Mouse (Mus musculus) T-cell, adult 2 months (primary cell): ENCODE results near the gene Bloc1s4.

Experiments used
- DNase-seq: peaks from one replicate; pipeline ENCODE4 v3.0.0; 2022; ENCODE audit warnings: low spot score

Gene Bloc1s4

GRCm38 (mm10) chr5:36717889-36718288, 30.6 kb downstream of the Bloc1s4 start:
- DNase-seq = no peak

DNA sequence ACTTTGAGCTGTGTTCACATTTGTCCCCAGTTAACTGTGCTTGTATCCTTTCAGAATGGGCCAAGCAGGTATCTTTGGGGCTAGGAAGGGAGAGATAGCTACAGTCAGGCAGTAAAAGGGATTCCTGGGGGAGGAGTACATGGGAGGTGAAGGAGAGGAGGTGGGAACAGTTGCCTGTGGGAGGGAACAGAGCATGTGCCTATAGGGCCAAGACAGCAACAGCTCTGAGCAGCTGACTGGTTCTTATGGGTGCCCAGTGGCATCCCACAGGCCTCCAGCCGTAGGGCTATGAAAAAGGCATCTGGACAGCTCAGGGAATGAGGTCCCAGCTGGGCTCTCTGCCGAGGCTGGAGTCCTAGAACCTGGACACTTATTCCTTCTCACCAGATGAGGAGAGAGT, 31.6 kb downstream of the Bloc1s4 start:
- no peak for DNase-seq

- no peak for DNase-seq
Observed at GRCm38 (mm10) chr5:36714832-36715231, 33.6 kb downstream of the Bloc1s4 start.

- DNase-seq = no peak
Observed at GRCm38 (mm10) chr5:36713693-36714092, 34.8 kb downstream of the Bloc1s4 start.

DNA sequence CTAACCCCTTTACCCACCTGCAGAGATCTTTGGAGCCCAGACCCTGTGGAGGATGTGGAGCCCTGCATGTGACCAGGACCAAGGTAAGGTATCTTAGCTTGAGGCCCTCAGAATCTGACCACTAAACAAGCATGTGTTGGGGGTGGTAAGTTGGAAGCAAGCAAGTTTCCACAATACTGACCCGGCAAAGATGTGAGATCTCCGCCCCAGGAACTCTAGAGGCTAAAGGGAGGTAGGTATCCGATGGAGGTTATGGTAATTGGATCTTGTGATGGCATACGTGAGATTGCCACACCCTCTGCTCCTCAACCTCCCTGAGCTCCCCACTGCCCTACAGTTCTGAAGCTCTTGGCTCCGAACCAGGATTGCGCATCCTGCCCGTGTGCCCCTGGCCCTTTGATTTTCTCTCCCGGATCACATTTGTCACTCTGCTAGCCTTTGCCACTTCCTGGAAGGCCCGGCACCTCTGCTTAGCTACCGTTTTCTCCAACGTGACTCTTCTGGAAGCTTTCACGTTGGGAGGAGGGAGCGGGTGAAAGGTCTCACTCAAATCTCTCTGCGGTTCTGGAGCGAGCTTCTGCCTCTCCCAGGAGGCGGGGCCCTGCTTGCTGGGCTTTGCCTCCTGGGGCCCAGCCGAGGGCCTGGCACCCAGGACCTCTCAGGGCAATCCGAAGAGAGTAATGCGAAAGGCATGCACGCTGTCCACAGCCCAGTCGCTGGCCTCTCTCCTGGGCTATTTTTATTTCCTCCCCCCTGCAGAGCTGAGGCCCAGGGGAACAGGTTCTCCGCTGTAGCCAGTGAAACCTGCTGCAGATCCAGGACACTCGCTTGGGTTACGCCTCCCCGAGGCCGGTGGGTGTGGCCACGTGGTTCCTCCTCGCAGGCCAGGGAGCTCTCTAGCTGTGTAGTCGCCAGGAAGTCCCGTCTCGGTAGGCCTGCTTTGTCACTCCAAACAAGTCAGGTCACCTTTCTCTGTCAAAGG, 35.6 kb downstream of the Bloc1s4 start:
- peak; percentile 79 for DNase-seq

GRCm38 (mm10) chr5:36711863-36712262, 36.6 kb downstream of the Bloc1s4 start:
- DNase-seq = no peak

DNA sequence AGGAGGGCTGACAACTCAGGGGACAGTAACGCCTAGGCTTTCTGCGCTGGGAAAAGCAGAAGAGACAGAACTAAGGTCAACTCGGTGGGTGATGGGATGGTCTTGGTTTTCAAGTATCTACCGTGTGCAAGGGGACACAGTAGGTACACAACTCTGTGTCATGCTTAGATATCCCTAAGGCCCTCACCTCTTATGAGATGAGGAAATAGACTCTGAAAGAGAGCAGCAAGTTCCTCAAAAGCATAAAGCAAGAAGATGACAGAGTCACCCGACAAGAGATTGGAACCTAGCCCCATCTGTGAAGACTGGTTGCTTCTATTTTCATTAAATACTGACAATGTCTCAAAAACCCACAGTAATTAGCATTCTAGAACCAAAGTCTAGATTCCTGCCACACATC, 42.7 kb downstream of the Bloc1s4 start:
- DNase-seq = no peak

DNA sequence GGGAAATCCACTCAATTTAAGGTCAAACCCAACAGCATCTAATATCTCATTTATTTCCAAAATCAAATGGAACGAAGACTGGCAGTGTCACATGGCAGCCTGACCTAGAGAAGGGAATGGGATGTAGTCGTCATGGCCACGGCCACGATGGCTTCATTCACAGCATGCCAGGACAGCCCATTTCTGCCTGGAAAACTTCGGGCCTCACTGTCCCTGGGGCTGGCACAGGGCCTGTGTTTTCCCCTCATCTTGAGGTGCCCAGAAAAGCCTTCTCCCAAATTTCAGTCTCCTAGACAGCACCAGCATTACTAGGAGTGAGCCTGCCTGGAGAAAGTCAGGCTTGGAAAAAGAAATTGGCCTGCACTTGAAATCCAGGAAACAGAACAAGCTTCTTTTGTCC, 43.1 kb downstream of the Bloc1s4 start:
- no peak for DNase-seq

DNA sequence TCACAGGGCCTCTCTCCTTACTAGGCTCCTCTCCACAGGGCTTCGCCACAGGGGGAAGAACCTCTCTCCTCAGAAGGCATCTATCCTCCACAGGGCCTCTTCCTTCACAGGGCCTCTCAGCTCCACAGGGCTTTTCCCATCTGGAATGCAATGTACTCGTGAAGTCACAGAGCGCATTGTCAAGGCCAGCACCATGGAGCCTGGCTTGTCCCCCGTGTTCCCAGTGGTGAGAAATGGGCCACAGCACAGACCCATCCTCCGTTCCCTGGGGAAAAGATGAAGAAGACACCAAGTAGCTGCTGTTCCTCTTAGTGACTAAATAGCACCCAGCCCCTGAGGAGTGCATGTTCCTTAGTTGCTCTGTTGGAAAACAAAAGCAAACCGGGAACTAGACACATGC, 43.8 kb downstream of the Bloc1s4 start:
- DNase-seq = no peak

DNA sequence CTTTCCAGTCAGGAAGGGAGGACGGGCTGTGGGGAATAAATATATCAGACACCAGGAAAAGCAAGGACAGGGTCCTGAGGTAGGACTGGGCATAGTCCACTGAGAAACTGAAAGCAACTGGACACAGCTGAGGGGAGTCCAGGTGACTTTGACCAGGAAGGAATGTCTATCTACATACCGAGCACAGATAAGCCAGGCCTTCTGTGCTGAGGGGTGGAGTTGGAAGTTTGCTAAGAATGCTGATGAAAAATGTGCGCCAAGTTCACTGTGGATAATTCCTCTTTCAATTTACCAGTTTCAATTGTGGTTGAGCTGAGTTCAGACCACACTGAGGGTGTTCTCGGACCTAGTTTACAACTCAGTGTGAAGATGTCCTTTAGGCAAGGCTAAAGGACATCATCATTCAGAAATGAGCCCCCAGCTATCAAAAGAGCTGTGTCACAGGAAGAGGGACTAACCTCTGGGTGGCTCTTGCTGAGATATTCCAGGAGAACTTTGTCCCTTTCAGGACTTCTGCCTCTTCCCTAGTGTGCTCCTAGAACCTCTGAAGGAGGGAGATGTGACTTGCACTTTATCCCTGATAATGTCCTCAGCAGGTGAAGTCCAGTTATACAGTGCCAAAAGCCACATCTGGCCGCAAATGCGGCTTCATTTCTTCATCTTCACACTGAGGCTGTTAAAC, 47.4 kb downstream of the Bloc1s4 start:
- no peak for DNase-seq

DNA sequence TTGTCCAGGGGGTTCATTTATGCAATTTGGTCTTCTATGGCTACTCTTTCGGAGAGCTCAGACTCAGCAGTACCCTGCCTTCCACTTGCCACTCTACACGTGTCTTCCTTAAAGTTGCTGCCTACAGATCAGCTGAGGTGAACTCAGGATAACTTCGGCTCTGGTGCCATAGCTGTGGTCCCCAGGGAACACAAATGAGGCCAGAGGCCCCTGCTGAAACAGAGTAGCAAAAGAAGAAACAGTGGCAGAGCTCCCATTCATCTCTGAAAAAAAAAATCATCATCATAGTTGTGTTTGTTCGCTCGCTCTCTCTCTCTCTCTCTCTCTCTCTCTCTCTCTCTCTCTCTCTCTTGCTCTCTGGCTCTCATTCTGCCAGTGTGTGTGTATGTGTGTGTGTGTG, 49.8 kb downstream of the Bloc1s4 start:
- DNase-seq = no peak

GRCm38 (mm10) chr5:36698067-36698670, 50.3 kb downstream of the Bloc1s4 start:
- DNase-seq = no peak
